Mouse (Mus musculus): ENCODE measurements around the gene Ssr4. TPM values are rescaled to one million over a fixed set of nuclear protein-coding genes. Genes with fewer than 3 reads are reported as not detected.

Gene Ssr4
- polyA plus RNA-seq, 1 experiment from 2014 or later, result 136 TPM

DNA sequence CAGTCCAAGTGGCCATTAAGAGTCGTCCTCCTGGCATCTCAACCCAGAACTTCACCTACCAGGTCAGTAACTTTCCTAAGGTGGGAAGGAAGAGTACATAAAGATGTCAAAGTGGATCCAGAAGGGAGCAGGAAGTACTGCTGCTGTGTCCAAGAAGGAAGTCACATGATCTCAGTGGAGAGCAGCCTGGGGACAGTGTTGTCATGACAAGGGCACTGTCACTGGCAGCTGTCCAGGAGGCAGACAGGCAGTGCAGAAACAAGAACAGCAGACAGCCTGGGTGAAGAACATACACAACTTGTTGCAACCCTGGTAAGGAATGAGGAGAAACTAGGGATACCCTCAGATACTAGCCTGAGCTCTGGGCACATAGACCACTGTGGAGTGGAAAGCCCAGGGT, 21.5 kb upstream of the Ssr4 start:
- H3K4me3 ChIP-seq (ENCODE audit: low read depth, low read length), result no peak overlapping the region
- DNase-seq (ENCODE audit: low spot score) (no peak), ATAC-seq (ENCODE audit: insufficient read depth, low FRiP score, low TSS enrichment) (no peak)
- 70% methylated on average over 1 of the region's 1 CpGs for WGBS
- no peaks in the 10 kb centered on the region for H3K9me3 ChIP-seq (ENCODE audit: control insufficient read depth, low read length)
- H3K27ac ChIP-seq (ENCODE audit: low read depth, low read length), result no peak overlapping the region
- H3K36me3 ChIP-seq (ENCODE audit: control insufficient read depth, insufficient read depth, low read length), result no peaks in the 10 kb centered on the region
- no peak overlapping the region for H3K9ac ChIP-seq (ENCODE audit: low read length)
- no peaks in the 10 kb centered on the region for H3K27me3 ChIP-seq (ENCODE audit: control insufficient read depth, insufficient read depth, low read length)
- H3K4me2 ChIP-seq (ENCODE audit: low read depth), result no peak overlapping the region
- H3K4me1 ChIP-seq (ENCODE audit: control insufficient read depth, insufficient read depth, low read length), result no peaks in the 10 kb centered on the region

DNA sequence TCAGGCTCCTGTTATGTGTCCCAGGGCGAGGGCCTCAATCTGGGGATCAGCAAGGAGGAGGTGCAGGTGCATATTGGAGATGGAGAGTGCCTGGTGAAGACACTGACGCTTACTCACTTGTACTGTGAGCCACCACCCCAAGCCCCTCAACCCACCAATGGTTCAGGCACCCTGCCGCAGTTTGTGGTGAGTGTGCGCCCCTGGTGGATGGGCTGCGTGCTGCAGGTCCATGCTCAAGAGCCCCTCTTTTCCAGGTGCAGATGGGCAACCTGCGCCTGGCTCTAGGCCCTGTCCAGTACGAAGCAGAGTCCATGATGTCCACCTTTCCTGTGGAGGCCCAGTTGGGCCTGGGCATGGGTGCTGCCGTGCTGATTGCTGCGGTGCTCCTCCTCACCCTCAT, 19.6 kb upstream of the Ssr4 start:
- 69% methylated on average over 9 of the region's 9 CpGs for WGBS
- no peak for DNase-seq (ENCODE audit: low spot score)
- no peak overlapping the region for H3K4me3 ChIP-seq (ENCODE audit: low read depth, low read length)

DNA sequence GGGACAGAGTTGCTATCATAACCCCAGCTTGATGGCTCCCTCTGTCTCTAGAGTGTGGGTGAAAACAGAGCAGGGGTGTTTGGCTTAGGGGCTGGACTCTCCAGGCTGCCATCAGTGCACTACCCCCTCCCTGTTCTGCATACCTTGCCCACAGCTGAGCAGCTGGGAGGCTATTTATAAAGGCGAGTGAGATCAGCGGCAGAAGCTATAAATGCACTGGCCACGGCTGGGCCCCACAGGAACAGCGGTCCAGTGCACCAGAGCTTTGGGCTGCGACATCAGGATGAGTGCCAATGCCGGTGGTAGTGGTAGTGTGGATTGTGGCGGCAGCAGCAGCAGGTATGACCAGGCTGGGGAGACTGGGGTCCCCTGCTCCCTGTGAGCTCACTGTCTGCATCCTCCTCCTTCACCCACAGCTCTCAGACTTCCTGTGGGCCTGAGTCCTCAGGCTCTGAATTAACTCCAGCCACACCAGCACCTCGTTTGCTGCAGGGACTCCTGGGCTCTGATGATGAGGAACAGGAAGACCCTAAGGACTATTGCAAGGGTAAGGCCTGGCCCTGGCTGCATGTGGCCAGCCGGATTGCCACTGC, 12.6 kb upstream of the Ssr4 start, which contains the start of gene Srpk3:
TSS of gene Srpk3 (plus strand) at position 238 of the 593 bp plus-strand sequence.
- H3K36me3 ChIP-seq (ENCODE audit: control insufficient read depth, insufficient read depth, low read length), result no peaks in the 10 kb centered on the region
- no peaks in the 10 kb centered on the region for H3K4me1 ChIP-seq (ENCODE audit: control insufficient read depth, insufficient read depth, low read length)
- no peaks in the 10 kb centered on the region for H3K27me3 ChIP-seq (ENCODE audit: control insufficient read depth, insufficient read depth, low read length)
- H3K27ac ChIP-seq (ENCODE audit: low read depth, low read length), result no peak within 1 kb of the TSS
- no peak within 1 kb of the TSS for H3K4me2 ChIP-seq (ENCODE audit: low read depth)
- no peak within 1 kb of the TSS for H3K9ac ChIP-seq (ENCODE audit: low read length)
- ATAC-seq (ENCODE audit: insufficient read depth, low FRiP score, low TSS enrichment) (no peak), DNase-seq (ENCODE audit: low spot score) (no peak)
- no peak within 1 kb of the TSS for H3K4me3 ChIP-seq (ENCODE audit: low read depth, low read length)
- WGBS, result 52% methylated on average over 9 of the region's 9 CpGs
- no peaks in the 10 kb centered on the region for H3K9me3 ChIP-seq (ENCODE audit: control insufficient read depth, low read length)

More for the DNA sequence above, 19.6 kb upstream of the Ssr4 start:
- Histone ChIP-seq H3K27ac (ENCODE audit: low read depth, low read length) (no peak overlapping the region), H3K4me1 (ENCODE audit: control insufficient read depth, insufficient read depth, low read length) (no peaks in the 10 kb centered on the region), H3K27me3 (ENCODE audit: control insufficient read depth, insufficient read depth, low read length) (no peaks in the 10 kb centered on the region), H3K36me3 (ENCODE audit: control insufficient read depth, insufficient read depth, low read length) (no peaks in the 10 kb centered on the region), H3K9me3 (ENCODE audit: control insufficient read depth, low read length) (no peaks in the 10 kb centered on the region), H3K9ac (ENCODE audit: low read length) (no peak overlapping the region), H3K4me2 (ENCODE audit: low read depth) (no peak overlapping the region)
- ATAC-seq (ENCODE audit: insufficient read depth, low FRiP score, low TSS enrichment), result no peak

DNA sequence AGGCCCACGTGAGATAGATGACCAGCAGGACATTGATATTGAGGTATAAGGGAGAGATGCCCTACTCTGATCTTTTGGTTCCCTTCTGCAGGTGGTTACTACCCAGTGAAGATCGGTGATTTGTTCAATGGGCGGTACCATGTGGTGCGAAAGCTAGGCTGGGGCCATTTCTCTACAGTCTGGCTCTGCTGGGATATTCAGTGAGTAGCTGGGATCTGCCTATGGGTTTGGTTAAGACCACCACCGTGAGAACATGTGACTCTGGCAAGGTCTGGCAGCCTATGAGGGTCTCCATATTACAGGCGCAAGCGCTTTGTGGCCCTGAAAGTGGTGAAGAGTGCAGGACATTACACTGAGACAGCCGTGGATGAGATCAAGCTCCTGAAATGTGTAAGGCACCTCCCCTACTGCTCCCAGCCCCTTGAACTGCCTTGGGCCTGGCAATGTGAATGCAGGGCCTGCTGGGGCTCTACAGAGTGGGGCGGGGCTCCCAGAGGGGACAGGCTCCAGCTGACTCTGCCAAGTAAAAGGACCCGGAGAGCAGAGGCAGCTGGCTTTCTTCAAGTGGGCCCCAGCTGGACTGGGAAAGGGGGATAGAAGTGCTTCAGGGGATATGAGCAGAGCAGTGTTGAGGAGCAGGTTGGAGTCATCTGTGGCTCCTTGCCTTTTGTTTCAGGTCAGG, 11.9 kb upstream of the Ssr4 start:
- H3K36me3 ChIP-seq (ENCODE audit: control insufficient read depth, insufficient read depth, low read length), result no peaks in the 10 kb centered on the region
- DNase-seq (ENCODE audit: low spot score), result no peak
- 75% methylated on average over 10 of the region's 10 CpGs for WGBS
- no peaks in the 10 kb centered on the region for H3K27me3 ChIP-seq (ENCODE audit: control insufficient read depth, insufficient read depth, low read length)
- H3K27ac ChIP-seq (ENCODE audit: low read depth, low read length), result no peak overlapping the region
- no peak overlapping the region for H3K4me2 ChIP-seq (ENCODE audit: low read depth)
- ATAC-seq (ENCODE audit: insufficient read depth, low FRiP score, low TSS enrichment), result peak; percentile 27; the same call in 1 of the 2 replicates
- no peak overlapping the region for H3K9ac ChIP-seq (ENCODE audit: low read length)
- H3K4me1 ChIP-seq (ENCODE audit: control insufficient read depth, insufficient read depth, low read length), result no peaks in the 10 kb centered on the region
- H3K4me3 ChIP-seq (ENCODE audit: low read depth, low read length), result no peak overlapping the region
- H3K9me3 ChIP-seq (ENCODE audit: control insufficient read depth, low read length), result no peaks in the 10 kb centered on the region

DNA sequence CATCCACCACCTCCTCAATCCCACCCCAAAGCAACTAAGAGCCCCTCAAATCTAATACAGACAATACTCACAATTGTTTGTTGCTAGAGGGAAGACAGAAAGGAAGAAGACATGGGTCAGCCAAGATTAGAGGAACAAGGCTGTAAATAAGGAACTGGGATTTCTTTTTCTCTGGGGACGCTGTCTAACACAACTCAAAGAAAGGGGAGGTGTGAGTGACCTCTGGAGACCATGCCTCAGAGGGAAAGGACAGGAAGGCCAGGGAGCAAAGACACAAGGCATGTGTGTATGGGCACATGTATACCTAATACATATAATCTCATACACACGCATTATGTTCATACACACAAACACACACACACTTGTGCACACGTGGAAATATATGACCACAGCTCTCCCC, 4.6 kb upstream of the Ssr4 start:
- Histone ChIP-seq H3K9ac (ENCODE audit: low read length) (no peak overlapping the region), H3K27me3 (ENCODE audit: control insufficient read depth, insufficient read depth, low read length) (no peaks in the 10 kb centered on the region), H3K4me1 (ENCODE audit: control insufficient read depth, insufficient read depth, low read length) (peaks cover 2% of the 10 kb centered on the region; the same call in 1 of the 2 replicates), H3K9me3 (ENCODE audit: control insufficient read depth, low read length) (no peaks in the 10 kb centered on the region), H3K4me2 (ENCODE audit: low read depth) (no peak overlapping the region), H3K36me3 (ENCODE audit: control insufficient read depth, insufficient read depth, low read length) (no peaks in the 10 kb centered on the region; the same call in 1 of the 2 replicates), H3K4me3 (ENCODE audit: low read depth, low read length) (no peak overlapping the region), H3K27ac (ENCODE audit: low read depth, low read length) (no peak overlapping the region)
- WGBS, result 86% methylated on average over 3 of the region's 3 CpGs
- ATAC-seq (ENCODE audit: insufficient read depth, low FRiP score, low TSS enrichment), result no peak
- no peak for DNase-seq (ENCODE audit: low spot score)

DNA sequence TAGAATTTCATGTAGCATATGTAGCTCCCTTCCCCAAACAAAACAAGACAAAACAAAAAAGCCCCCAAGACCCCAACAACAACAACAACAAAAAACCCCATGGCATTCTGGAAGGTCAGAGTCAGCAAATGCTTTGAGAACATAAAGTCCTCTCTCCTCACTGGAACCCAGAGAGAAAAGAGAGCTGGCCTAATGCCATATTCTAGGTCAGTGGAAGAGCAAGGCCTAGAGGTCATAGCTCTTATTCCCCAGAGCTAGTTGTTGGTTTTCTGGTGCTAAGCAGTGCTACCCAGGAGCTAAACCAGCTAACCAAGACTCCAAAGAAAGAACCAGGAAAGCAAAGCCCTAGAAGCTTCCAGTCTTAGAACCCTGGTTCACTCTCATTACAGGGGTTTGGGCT, 1.2 kb upstream of the Ssr4 start:
- H3K4me2 ChIP-seq (ENCODE audit: low read depth), result peak overlapping the region; percentile 40
- no peaks in the 10 kb centered on the region; the same call in 1 of the 2 replicates for H3K36me3 ChIP-seq (ENCODE audit: control insufficient read depth, insufficient read depth, low read length)
- no peak overlapping the region for H3K27ac ChIP-seq (ENCODE audit: low read depth, low read length)
- H3K4me3 ChIP-seq (ENCODE audit: low read depth, low read length), result peak overlapping the region; percentile 52
- no peaks in the 10 kb centered on the region for H3K9me3 ChIP-seq (ENCODE audit: control insufficient read depth, low read length)
- no peak for ATAC-seq (ENCODE audit: insufficient read depth, low FRiP score, low TSS enrichment)
- H3K4me1 ChIP-seq (ENCODE audit: control insufficient read depth, insufficient read depth, low read length), result peaks cover 9% of the 10 kb centered on the region; the same call in 1 of the 2 replicates
- peak overlapping the region; percentile 67 for H3K9ac ChIP-seq (ENCODE audit: low read length)
- no peak for DNase-seq (ENCODE audit: low spot score)
- H3K27me3 ChIP-seq (ENCODE audit: control insufficient read depth, insufficient read depth, low read length), result no peaks in the 10 kb centered on the region

DNA sequence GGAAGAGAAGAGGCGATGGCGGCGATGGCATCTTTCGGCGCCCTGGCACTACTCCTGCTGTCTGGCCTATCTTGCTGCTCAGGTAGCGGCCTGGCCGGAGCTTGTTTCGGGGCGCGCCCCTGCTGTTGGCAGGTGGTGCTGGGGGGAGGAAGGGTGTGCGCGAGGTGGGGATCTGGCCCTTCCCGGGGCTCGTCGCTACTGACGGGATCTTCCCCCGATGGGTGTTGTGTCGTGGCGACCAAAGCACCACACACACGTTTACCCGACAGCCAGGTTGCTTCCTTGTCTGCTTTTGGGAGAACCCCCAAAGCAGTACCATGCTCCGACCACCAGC, 364 bp downstream of the Ssr4 start:
- H3K9me3 ChIP-seq (ENCODE audit: control insufficient read depth, low read length), result no peaks in the 10 kb centered on the region
- H3K4me1 ChIP-seq (ENCODE audit: control insufficient read depth, insufficient read depth, low read length), result peaks cover 9% of the 10 kb centered on the region; the same call in 1 of the 2 replicates
- peak overlapping the region; percentile 57 for H3K4me2 ChIP-seq (ENCODE audit: low read depth)
- no peaks in the 10 kb centered on the region for H3K36me3 ChIP-seq (ENCODE audit: control insufficient read depth, insufficient read depth, low read length)
- peak overlapping the region; percentile 69 for H3K9ac ChIP-seq (ENCODE audit: low read length)
- peak overlapping the region; percentile 52 for H3K4me3 ChIP-seq (ENCODE audit: low read depth, low read length)
- peak overlapping the region; percentile 49; the same call in 1 of the 2 replicates for H3K27ac ChIP-seq (ENCODE audit: low read depth, low read length)
- no peak for ATAC-seq (ENCODE audit: insufficient read depth, low FRiP score, low TSS enrichment)
- H3K27me3 ChIP-seq (ENCODE audit: control insufficient read depth, insufficient read depth, low read length), result no peaks in the 10 kb centered on the region
- no peak for DNase-seq (ENCODE audit: low spot score)
- WGBS, result 18% methylated on average over 22 of the region's 22 CpGs

DNA sequence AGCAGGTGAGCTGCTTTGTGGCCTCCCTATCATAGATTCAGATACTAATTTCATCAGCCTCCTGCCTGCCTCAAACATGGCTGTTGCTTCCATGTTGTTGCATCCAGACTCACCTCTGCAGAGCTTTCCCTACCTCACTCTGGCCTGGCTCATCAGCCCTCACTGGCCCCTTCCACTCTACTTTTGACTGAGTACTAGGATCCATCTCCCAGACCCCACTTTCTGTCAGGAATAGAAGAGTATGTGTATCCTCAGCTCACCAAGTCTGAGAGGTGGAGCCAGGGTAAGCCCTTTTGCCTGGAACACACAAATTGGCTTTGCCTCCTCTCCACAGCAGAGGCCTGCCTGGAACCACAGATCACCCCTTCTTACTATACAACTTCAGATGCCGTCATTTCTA, 1.7 kb downstream of the Ssr4 start:
- Histone ChIP-seq H3K27me3 (ENCODE audit: control insufficient read depth, insufficient read depth, low read length) (no peaks in the 10 kb centered on the region), H3K9me3 (ENCODE audit: control insufficient read depth, low read length) (no peaks in the 10 kb centered on the region), H3K4me2 (ENCODE audit: low read depth) (peak overlapping the region; percentile 57), H3K27ac (ENCODE audit: low read depth, low read length) (no peak overlapping the region), H3K4me3 (ENCODE audit: low read depth, low read length) (no peak overlapping the region), H3K4me1 (ENCODE audit: control insufficient read depth, insufficient read depth, low read length) (peaks cover 9% of the 10 kb centered on the region; the same call in 1 of the 2 replicates), H3K9ac (ENCODE audit: low read length) (no peak overlapping the region), H3K36me3 (ENCODE audit: control insufficient read depth, insufficient read depth, low read length) (no peaks in the 10 kb centered on the region)
- DNase-seq (ENCODE audit: low spot score) (no peak), ATAC-seq (ENCODE audit: insufficient read depth, low FRiP score, low TSS enrichment) (no peak)
- 91% methylated on average over 1 of the region's 1 CpGs for WGBS

DNA sequence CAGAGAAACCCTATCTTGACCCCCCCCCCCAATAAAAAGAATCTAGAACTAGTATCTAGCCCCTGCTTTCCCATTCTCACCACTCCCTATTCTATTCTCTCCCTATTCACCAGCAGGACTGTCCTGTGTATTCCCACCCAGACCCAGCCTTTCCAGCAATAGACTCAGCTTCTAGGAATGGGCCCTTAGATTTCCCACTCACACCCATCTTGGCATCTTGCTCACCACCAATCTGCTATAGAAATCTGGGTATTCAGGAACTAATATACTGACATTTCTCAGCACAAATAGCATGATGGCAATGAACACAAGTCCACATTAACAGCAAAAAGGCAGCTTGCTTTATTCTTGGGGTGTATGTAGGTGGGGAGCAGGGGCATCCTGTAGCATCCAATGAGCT, 6.2 kb downstream of the Ssr4 start:
- ATAC-seq (ENCODE audit: insufficient read depth, low FRiP score, low TSS enrichment) (no peak), DNase-seq (ENCODE audit: low spot score) (no peak)
- Histone ChIP-seq H3K27me3 (ENCODE audit: control insufficient read depth, insufficient read depth, low read length) (no peaks in the 10 kb centered on the region), H3K9ac (ENCODE audit: low read length) (no peak overlapping the region), H3K4me3 (ENCODE audit: low read depth, low read length) (no peak overlapping the region), H3K4me2 (ENCODE audit: low read depth) (no peak overlapping the region), H3K27ac (ENCODE audit: low read depth, low read length) (no peak overlapping the region), H3K36me3 (ENCODE audit: control insufficient read depth, insufficient read depth, low read length) (no peaks in the 10 kb centered on the region), H3K4me1 (ENCODE audit: control insufficient read depth, insufficient read depth, low read length) (0 out of 2 replicates have a peak, but pooled peaks cover 5% of the 10 kb centered on the region), H3K9me3 (ENCODE audit: control insufficient read depth, low read length) (no peaks in the 10 kb centered on the region)

All from neural tube, embryonic 11.5 days (tissue).